Mouse (Mus musculus) induced T-regulatory cell, adult 2 months (primary cell): ENCODE results near the gene Dnm3.

ENCODE experiments used
- DNase-seq: peaks from one replicate; pipeline ENCODE4 v3.0.0-alpha.2; 2012; ENCODE audit warnings: low read depth

The Dnm3 gene

GRCm38 (mm10) chr1:162477246-162478209, at the start of gene Dnm3:
Gene Dnm3, minus strand, starts transcription at chr1:162478034.
- peak; percentile 54 for DNase-seq

GRCm38 (mm10) chr1:162515116-162515515, 37.3 kb upstream of the Dnm3 start:
- no peak for DNase-seq

GRCm38 (mm10) chr1:162510013-162510356, 32.2 kb upstream of the Dnm3 start:
- DNase-seq, result no peak

GRCm38 (mm10) chr1:162509329-162510012, 31.6 kb upstream of the Dnm3 start:
- peak; percentile 11 for DNase-seq

- no peak for DNase-seq
These were observed 30.6 kb upstream of the Dnm3 start for GRCm38 (mm10) chr1:162508211-162509005.

- no peak for DNase-seq
These were observed 28.7 kb upstream of the Dnm3 start for GRCm38 (mm10) chr1:162506516-162506915.

- no peak for DNase-seq
These were observed 27.8 kb upstream of the Dnm3 start for GRCm38 (mm10) chr1:162505649-162506048.

- DNase-seq, result peak; percentile 5
These were observed 1.2 kb downstream of the Dnm3 start for GRCm38 (mm10) chr1:162476531-162477080.

GRCm38 (mm10) chr1:162472949-162473348, 4.9 kb downstream of the Dnm3 start:
- DNase-seq, result no peak

- DNase-seq, result no peak
These were observed 6.7 kb downstream of the Dnm3 start for GRCm38 (mm10) chr1:162471089-162471488.

GRCm38 (mm10) chr1:162469752-162470280, 8.0 kb downstream of the Dnm3 start:
- DNase-seq, result no peak

- no peak for DNase-seq
These were observed 14.2 kb downstream of the Dnm3 start for GRCm38 (mm10) chr1:162463676-162464075.

- DNase-seq, result no peak
These were observed 19.1 kb downstream of the Dnm3 start for GRCm38 (mm10) chr1:162458711-162459110.

GRCm38 (mm10) chr1:162456861-162457260, 21.0 kb downstream of the Dnm3 start:
- no peak for DNase-seq

- DNase-seq, result no peak
These were observed 21.4 kb downstream of the Dnm3 start for GRCm38 (mm10) chr1:162456406-162456805.

- no peak for DNase-seq
These were observed 24.3 kb downstream of the Dnm3 start for GRCm38 (mm10) chr1:162453578-162453977.

- DNase-seq, result no peak
These were observed 24.8 kb downstream of the Dnm3 start for GRCm38 (mm10) chr1:162453030-162453429.

- DNase-seq, result no peak
These were observed 28.5 kb downstream of the Dnm3 start for GRCm38 (mm10) chr1:162449161-162449909.

GRCm38 (mm10) chr1:162444805-162445204, 33.0 kb downstream of the Dnm3 start:
- no peak for DNase-seq

- no peak for DNase-seq
These were observed 38.3 kb downstream of the Dnm3 start for GRCm38 (mm10) chr1:162439576-162439975.

GRCm38 (mm10) chr1:162436672-162437071, 41.2 kb downstream of the Dnm3 start:
- DNase-seq, result no peak
